Mouse (Mus musculus) liver, embryonic 16.5 days (tissue): ENCODE data around the gene Shb. TPM values are rescaled to one million over a fixed set of nuclear protein-coding genes. Genes with fewer than 3 reads are reported as not detected.

Source experiments
- ATAC-seq: fragments of 200-750 bp; cut with Nextera tagmentation; 2 replicates; pipeline ENCODE4 v1.8.0; 2017; ENCODE audit warnings: low read depth, mild to moderate bottlenecking, moderate number of reproducible peaks, moderate library complexity
- H3K27ac ChIP-seq: fragments of 300-500 bp; sonication (generic); 2 replicates; pipeline ENCODE4 v1.5.1; 2014; ENCODE audit warnings: mild to moderate bottlenecking, low read length
- H3K27me3 ChIP-seq: fragments of 300-500 bp; sonication (generic); 2 replicates; pipeline ENCODE4 v1.6.1; 2014; ENCODE audit warnings: low read depth, low read length, mixed read lengths; ENCODE audit not compliant: control insufficient read depth, insufficient read depth
- H3K36me3 ChIP-seq: fragments of 300-500 bp; sonication (generic); 2 replicates; pipeline ENCODE4 v1.6.1; 2014; ENCODE audit warnings: mild to moderate bottlenecking; ENCODE audit not compliant: control insufficient read depth, insufficient read depth
- H3K4me1 ChIP-seq: fragments of 300-500 bp; sonication (generic); 2 replicates; pipeline ENCODE4 v1.6.1; 2014; ENCODE audit warnings: low read depth, low read length, mixed read lengths; ENCODE audit not compliant: control insufficient read depth
- H3K4me2 ChIP-seq: fragments of 300-500 bp; sonication (generic); 2 replicates; pipeline ENCODE4 v1.6.1; 2014; ENCODE audit warnings: low read depth, low read length, mixed read lengths
- H3K4me3 ChIP-seq: fragments of 300-500 bp; sonication (generic); 2 replicates; pipeline ENCODE4 v1.5.1; 2014; ENCODE audit warnings: low read depth, mild to moderate bottlenecking, low read length
- H3K9ac ChIP-seq: fragments of 300-500 bp; sonication (generic); 2 replicates; pipeline ENCODE4 v1.6.1; 2014; ENCODE audit warnings: low read depth, low read length
- H3K9me3 ChIP-seq: fragments of 300-500 bp; sonication (generic); replicated peaks from 2 replicates; pipeline ENCODE4 v1.6.1; 2016; ENCODE audit warnings: low read length; ENCODE audit not compliant: control insufficient read depth
- WGBS: fragments of 180-500 bp; shearing (Covaris S2); extraction: QIAGEN DNeasy Blood & Tissue Kit; methylation state at CpG from one replicate; pipeline ENCODE4 v1.1.7; 2014; ENCODE audit not compliant: insufficient replicate concordance; 5-methylcytosine and 5-hydroxymethylcytosine counted together
- polyA plus RNA-seq: library from polyadenylated mRNA; unstranded; fragments of >200 nt; fragmentation: Nextera tagmentation; extraction: Ambion mirVana; gene quantifications from 2 replicates; pipeline ENCODE4 v1.2.1, GENCODE M21; 2015

Shb gene
- polyA plus RNA-seq, 1 experiment from 2014 or later, result 1.4 TPM

DNA sequence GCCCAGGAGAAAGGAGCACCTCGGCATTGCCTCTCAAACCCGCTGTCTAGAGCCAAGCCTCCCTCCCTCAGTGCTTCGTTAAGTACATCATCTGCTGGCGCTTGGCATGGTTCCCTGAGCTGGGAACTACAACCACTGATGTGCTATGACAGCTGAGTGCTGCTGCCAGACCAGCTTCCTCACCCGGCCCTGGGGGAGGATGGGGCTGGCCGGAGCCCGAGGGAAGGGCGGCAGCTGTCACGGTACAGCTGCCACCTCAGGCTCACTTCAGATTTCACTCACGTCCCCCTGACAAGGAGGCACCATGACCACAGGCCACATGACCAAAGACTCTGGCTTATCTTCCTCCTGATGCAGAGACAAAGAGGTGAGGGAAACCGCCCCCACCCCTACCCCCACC is 59.1 kb downstream of the Shb start:
- peaks cover 23% of the 10 kb centered on the region for H3K4me1 ChIP-seq
- H3K36me3 ChIP-seq, result peaks cover 6% of the 10 kb centered on the region; the same call in 1 of the 2 replicates
- no peak overlapping the region for H3K4me3 ChIP-seq
- ATAC-seq, result 0 out of 2 replicates have a peak, but pooled peaks have one; percentile 14
- no peaks in the 10 kb centered on the region for H3K27me3 ChIP-seq
- H3K9me3 ChIP-seq, result no peaks in the 10 kb centered on the region
- 31% methylated on average over 11 of the region's 11 CpGs for WGBS
- no peak overlapping the region for H3K4me2 ChIP-seq
- 0 out of 2 replicates have a peak overlapping the region, but pooled peaks have one; percentile 8 for H3K27ac ChIP-seq
- no peak overlapping the region for H3K9ac ChIP-seq

DNA sequence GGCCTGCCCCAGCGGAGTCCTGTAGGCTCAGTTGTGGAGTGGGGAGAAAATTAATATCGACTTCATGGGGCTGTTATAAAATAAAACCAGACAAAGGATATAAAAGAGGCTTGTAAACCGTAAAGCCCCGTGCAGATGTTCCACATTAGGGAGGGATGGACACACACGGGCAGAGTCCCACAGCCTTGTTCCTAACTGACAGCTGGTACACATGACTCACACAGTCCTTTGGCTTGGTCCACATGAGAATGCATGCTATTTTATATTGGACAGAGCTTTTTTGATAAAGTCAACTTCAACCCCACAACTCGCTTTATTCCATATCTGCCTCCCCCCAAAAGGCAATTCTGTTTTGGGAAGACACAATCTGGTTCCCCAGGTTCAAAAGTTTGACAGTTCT is 59.6 kb downstream of the Shb start:
- Histone ChIP-seq H3K4me3 (no peak overlapping the region), H3K9me3 (no peaks in the 10 kb centered on the region), H3K27me3 (no peaks in the 10 kb centered on the region), H3K27ac (0 out of 2 replicates have a peak overlapping the region, but pooled peaks have one; percentile 8), H3K9ac (no peak overlapping the region), H3K4me1 (peaks cover 23% of the 10 kb centered on the region), H3K4me2 (no peak overlapping the region), H3K36me3 (peaks cover 6% of the 10 kb centered on the region; the same call in 1 of the 2 replicates)
- ATAC-seq, result no peak
- WGBS, result 66% methylated on average over 6 of the region's 6 CpGs

DNA sequence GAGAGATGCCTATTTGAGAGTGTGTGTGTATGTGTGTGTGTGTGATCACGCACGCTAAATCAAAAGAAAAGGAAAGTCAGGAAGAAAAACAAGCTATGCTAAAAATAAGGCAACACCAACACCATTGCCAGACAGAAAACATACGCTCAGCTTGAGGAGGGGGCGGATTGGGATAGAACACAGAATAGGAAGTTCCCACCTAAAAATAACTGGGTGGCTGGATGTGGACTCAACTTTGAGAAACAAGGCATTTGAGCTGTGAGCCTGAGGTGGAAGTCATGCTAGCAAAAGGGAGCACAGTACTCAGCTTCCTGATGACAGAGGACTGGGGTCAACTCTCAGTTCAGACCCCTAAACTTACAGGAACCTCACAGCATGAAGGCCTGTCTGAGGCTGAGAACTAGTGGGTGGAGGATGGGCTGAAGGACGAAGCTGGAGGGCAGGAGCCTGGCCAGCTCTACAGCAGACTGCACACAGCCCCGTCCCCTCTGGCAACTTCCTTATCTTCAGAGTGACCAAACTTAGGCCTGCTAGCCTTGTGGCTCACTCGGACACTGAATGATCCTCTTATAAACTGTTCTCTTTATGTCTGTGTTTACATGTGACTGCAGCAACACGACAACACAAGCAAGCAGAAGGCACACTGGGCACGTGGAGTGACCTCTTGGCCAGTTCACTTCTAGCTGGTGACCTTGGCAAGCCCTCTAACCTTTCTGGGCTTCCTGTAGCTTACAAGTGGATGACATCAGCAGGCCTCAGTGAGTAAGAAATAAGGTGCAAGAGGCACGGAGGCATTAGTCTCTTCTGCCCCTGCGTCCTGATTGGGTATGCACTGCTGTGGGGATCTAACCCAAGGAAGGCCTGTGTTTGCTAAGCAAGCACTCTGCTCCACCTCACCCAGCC is 60.4 kb downstream of the Shb start:
- H3K9ac ChIP-seq, result no peak overlapping the region
- no peaks in the 10 kb centered on the region for H3K27me3 ChIP-seq
- no peak overlapping the region for H3K4me3 ChIP-seq
- H3K4me2 ChIP-seq, result no peak overlapping the region
- peak; percentile 26; the same call in 1 of the 2 replicates for ATAC-seq
- 59% methylated on average over 11 of the region's 11 CpGs for WGBS
- peaks cover 6% of the 10 kb centered on the region; the same call in 1 of the 2 replicates for H3K36me3 ChIP-seq
- H3K4me1 ChIP-seq, result peaks cover 19% of the 10 kb centered on the region
- no peak overlapping the region for H3K27ac ChIP-seq
- no peaks in the 10 kb centered on the region for H3K9me3 ChIP-seq

DNA sequence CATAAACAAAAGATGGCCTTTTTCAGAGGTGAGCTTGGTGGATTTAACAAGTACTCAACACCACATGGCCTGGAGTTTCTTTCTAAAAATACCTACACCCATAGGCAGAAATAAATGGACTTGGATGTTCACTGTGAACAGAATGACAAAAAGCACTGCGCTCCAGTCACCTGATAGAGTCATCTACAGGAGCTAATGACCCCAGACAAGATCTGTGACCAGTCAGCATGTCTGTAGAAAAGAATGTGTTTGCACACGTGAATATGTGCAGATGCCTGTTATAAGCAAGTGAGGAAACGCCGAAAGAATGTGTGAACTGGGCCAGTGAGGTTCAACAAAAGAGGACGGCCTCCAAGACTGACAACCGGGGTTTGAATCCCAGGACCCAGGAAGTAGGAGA is 63.2 kb downstream of the Shb start:
- H3K27ac ChIP-seq, result no peak overlapping the region
- peaks cover 26% of the 10 kb centered on the region for H3K4me1 ChIP-seq
- H3K4me3 ChIP-seq, result no peak overlapping the region
- no peak overlapping the region for H3K9ac ChIP-seq
- WGBS, result 74% methylated on average over 6 of the region's 6 CpGs
- no peak overlapping the region for H3K4me2 ChIP-seq
- no peak for ATAC-seq
- peaks cover 6% of the 10 kb centered on the region; the same call in 1 of the 2 replicates for H3K36me3 ChIP-seq
- no peaks in the 10 kb centered on the region for H3K27me3 ChIP-seq
- no peaks in the 10 kb centered on the region for H3K9me3 ChIP-seq

DNA sequence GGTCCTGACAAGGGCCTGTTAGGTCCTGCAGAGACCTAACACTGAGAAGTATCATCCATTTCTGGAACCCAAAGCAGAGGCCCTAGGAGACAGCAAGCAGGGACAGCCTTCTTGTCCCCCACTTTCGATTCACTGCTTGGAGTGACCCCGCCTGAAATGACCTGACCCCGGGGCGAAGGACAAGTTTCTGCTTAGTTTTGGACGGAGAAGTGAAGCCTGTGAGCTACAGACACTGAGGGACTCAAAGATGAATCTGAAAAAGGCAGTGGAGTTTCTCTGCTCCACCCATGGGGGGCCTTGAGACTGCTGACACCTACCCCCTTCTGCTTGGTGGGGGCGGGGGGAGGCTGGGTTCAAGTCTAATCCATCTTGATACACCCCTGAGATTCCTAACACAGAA is 63.8 kb downstream of the Shb start:
- Histone ChIP-seq H3K4me1 (peaks cover 26% of the 10 kb centered on the region), H3K9ac (no peak overlapping the region), H3K4me2 (no peak overlapping the region), H3K27ac (no peak overlapping the region), H3K9me3 (no peaks in the 10 kb centered on the region), H3K36me3 (peaks cover 6% of the 10 kb centered on the region; the same call in 1 of the 2 replicates), H3K4me3 (no peak overlapping the region), H3K27me3 (no peaks in the 10 kb centered on the region)
- 69% methylated on average over 6 of the region's 6 CpGs for WGBS
- no peak for ATAC-seq

DNA sequence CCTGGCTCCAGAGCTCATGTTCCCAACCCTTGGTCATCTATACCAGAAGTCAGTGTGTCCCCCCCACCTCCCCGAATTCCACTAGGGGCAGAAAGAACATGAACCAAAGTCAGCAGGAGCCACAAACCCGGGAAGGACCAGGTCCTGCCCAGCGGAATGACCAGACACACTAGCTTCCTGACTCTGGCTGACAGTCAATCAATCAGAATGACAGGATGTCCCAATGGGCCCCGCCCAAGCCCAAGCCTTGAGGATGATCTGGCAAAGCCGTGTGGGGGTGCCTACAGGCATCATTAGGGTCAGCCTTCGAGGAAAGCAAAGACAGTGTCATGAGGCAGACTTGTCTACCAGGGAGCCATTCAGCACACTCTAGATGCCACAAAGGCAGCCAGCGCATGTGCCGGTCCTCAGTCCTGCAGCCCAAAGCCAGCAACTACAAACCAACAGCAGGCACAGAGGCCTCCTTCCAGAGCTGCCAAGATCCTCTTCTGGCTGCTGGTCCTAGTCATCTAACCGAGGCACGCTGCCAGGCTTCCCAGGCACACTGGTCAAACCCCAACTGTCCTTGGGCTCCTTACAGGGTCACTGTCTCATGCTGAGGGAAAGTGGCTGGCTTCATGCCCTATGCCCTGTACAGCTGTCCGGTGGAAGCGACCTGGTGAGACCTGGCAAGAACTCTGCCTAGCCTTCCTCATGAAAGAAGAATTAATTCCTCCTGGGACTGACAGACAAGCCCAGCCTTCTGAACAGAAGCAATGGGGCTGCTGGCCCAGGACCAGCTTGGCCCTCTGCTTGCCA is 65.0 kb downstream of the Shb start:
- H3K36me3 ChIP-seq, result peaks cover 6% of the 10 kb centered on the region; the same call in 1 of the 2 replicates
- H3K4me1 ChIP-seq, result peaks cover 27% of the 10 kb centered on the region

DNA sequence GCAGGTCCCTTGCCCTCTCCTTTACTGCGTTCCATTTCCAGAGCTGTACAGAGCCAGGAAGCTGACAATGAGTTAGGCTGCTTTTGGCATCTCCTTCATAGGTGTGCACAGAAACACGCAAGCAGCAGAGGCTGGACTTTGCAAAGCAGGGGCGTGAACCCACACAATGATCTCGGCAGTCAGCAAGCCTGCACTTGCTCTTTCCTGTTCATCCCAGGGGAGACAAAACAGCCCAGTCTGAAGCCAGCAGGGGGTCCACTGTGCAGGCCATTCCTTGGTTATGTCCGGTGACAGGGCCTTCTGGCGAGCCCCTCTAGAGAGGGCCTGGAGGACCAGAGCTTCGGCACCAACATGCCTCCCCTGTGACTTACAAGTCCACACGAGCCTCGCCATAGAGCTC is 67.3 kb downstream of the Shb start:
- no peak overlapping the region for H3K27ac ChIP-seq
- H3K36me3 ChIP-seq, result no peaks in the 10 kb centered on the region
- H3K4me2 ChIP-seq, result no peak overlapping the region
- no peaks in the 10 kb centered on the region for H3K27me3 ChIP-seq
- no peaks in the 10 kb centered on the region for H3K9me3 ChIP-seq
- ATAC-seq, result no peak
- H3K4me1 ChIP-seq, result peaks cover 28% of the 10 kb centered on the region
- 82% methylated on average over 9 of the region's 9 CpGs for WGBS
- no peak overlapping the region for H3K9ac ChIP-seq
- no peak overlapping the region for H3K4me3 ChIP-seq

More for the DNA sequence above, 65.0 kb downstream of the Shb start:
- Histone ChIP-seq H3K27ac (no peak overlapping the region), H3K4me2 (no peak overlapping the region), H3K27me3 (no peaks in the 10 kb centered on the region), H3K9me3 (no peaks in the 10 kb centered on the region), H3K9ac (no peak overlapping the region), H3K4me3 (no peak overlapping the region)
- WGBS, result 64% methylated on average over 12 of the region's 12 CpGs
- no peak for ATAC-seq

DNA sequence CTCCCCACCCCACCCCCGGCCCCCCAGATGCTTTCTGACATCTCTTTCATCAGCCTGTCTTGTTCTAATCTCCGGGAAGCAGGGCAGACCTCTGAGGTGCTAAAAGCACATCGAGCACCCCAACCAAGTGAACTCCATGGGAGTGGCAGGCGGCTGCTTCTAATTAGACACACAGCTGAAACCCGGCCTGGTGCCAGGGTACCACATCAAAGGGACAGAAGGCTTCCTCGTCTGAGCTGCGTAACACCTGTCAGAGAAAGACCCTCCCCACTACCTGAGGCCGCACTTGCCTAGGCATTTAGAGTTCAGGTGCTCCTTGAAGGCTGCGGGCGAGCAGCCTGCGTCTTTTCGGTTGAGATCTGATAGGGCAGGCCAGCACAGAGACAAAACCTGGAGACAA is 67.7 kb downstream of the Shb start:
- Histone ChIP-seq H3K9ac (no peak overlapping the region), H3K4me1 (peaks cover 28% of the 10 kb centered on the region), H3K9me3 (no peaks in the 10 kb centered on the region), H3K4me3 (no peak overlapping the region), H3K27me3 (no peaks in the 10 kb centered on the region), H3K36me3 (no peaks in the 10 kb centered on the region), H3K27ac (no peak overlapping the region), H3K4me2 (no peak overlapping the region)
- 75% methylated on average over 12 of the region's 12 CpGs for WGBS
- no peak for ATAC-seq
